Mouse (Mus musculus): ENCODE measurements at regions not wholly inside any gene's neighbourhood (a gene's known extent, or its start where the extent isn't known, plus 50 kb on each side); places are given as distances from the start of the nearest gene placed in this dataset.

DNA sequence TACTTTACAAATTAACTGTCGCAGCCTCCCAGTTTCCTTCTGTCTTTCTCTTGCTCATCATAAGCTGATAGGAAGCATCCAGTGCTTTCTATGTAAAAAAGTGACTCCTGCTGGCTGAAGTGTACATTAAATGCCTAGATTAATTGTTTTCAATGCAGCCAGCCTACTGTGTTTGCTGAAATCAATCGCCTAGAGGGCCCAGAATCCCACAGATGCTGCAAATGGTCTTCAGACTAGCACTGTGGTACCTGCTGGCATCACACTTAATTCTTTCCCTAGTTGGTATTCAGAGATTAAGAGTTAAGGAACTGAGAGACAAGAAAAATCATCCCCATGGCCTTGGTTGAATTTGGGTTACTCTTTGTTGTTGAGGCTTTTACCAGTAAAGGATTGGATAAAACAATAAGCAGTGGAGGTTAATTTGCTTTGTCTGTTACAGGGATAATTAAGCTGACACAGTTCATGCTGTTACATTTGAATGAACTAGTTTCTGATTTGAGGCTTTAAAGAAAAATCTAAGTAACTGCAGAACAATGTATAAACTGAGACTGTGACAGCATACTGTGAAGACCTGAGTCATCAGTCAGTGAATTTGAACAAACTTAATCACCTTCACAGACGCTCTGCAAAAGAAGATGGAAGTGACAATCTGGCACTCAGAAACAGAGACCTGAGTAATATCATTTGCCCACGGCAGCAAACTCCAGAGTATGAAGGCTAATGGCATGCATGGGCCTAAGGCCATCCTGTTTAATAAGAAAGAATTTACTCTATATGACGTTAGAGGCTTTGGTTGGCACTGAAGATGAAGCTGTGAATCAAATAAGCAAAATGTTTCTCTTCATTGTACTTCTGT lies 339.0 kb upstream of the Ddi1 start:
- ATAC-seq (ENCODE audit: insufficient read depth, low read depth), result no peak
- H3K4me3 ChIP-seq (ENCODE audit: low read depth, low read length), result no peak overlapping the region
- TF ChIP-seq EP300 (IDR thresholded peaks at IDR 0.05; ENCODE audit: low read depth) (no peak), CTCF (IDR thresholded peaks at IDR 0.05; ENCODE audit: low read depth) (no peak)
- no peak overlapping the region for H3K4me2 ChIP-seq (ENCODE audit: low read depth, low read length)
- no peak for DNase-seq (ENCODE audit: low spot score)
- WGBS, result 67% methylated on average over 5 of the region's 5 CpGs
- H3K4me1 ChIP-seq (ENCODE audit: control insufficient read depth, insufficient read depth), result no peaks in the 10 kb centered on the region
- no peak overlapping the region for H3K9ac ChIP-seq (replicated peaks; ENCODE audit: low read depth, low read length)
- no peaks in the 10 kb centered on the region for H3K36me3 ChIP-seq (replicated peaks; ENCODE audit: control insufficient read depth, insufficient read depth, low read length)
- H3K9me3 ChIP-seq (replicated peaks; ENCODE audit: control insufficient read depth, low read length), result no peaks in the 10 kb centered on the region
- H3K27me3 ChIP-seq (ENCODE audit: control insufficient read depth, insufficient read depth, low read length), result no peaks in the 10 kb centered on the region
- no peak overlapping the region for H3K27ac ChIP-seq (ENCODE audit: low read depth)

Data from heart, postnatal 0 days (tissue).